Mouse (Mus musculus) layer of hippocampus, postnatal 36 days (tissue): ENCODE data around the gene Polr2j. TPM values are rescaled to one million over a fixed set of nuclear protein-coding genes. Genes with fewer than 3 reads are reported as not detected.
A peak's percentile ranks its signal among the peaks of the same experiment; 100 is the strongest.

Experiments
- DNase-seq, 2 experiments: peaks; one replicate each; pipeline ENCODE4 v3.0.0; 2022
- total RNA-seq, 2 experiments: library from RNA; stranded (reverse); gene quantifications; 2 replicates each; pipeline ENCODE4 v1.2.3; 2021

Polr2j gene
- total RNA-seq: 10 to 100 TPM; 64.0 to 75.6 TPM

- peak; percentile 97 to 99 for DNase-seq
Observed at GRCm38 (mm10) chr5:136115891-136116783, at the start of gene Polr2j. Gene Polr2j, plus strand, starts transcription at chr5:136116631.

- no peak for DNase-seq
Observed at GRCm38 (mm10) chr5:136069411-136069810, 47.0 kb upstream of the Polr2j start.

- no peak for DNase-seq
Observed at GRCm38 (mm10) chr5:136073051-136073450, 43.4 kb upstream of the Polr2j start.

- no peak for DNase-seq
Observed at GRCm38 (mm10) chr5:136073526-136073925, 42.9 kb upstream of the Polr2j start.

GRCm38 (mm10) chr5:136075076-136075475 lies 41.4 kb upstream of the Polr2j start:
- DNase-seq: no peak

GRCm38 (mm10) chr5:136076284-136076683 lies 40.1 kb upstream of the Polr2j start:
- DNase-seq: peak in 1 of 2 experiments; percentile 15

- DNase-seq: no peak
Observed at GRCm38 (mm10) chr5:136077001-136077550, 39.4 kb upstream of the Polr2j start.

GRCm38 (mm10) chr5:136078136-136078535 lies 38.3 kb upstream of the Polr2j start:
- no peak for DNase-seq

GRCm38 (mm10) chr5:136082345-136082744 lies 34.1 kb upstream of the Polr2j start:
- no peak for DNase-seq

- peak; percentile 86 to 89 for DNase-seq
Observed at GRCm38 (mm10) chr5:136083669-136084107, 32.7 kb upstream of the Polr2j start, which contains the start of gene Rasa4. Gene Rasa4, plus strand, starts transcription at chr5:136083916.

- no peak for DNase-seq
Observed at GRCm38 (mm10) chr5:136084144-136084881, 32.1 kb upstream of the Polr2j start.

- DNase-seq: no peak
Observed at GRCm38 (mm10) chr5:136084891-136085651, 31.4 kb upstream of the Polr2j start.

- no peak for DNase-seq
Observed at GRCm38 (mm10) chr5:136086290-136086689, 30.1 kb upstream of the Polr2j start.

GRCm38 (mm10) chr5:136088821-136089575 lies 27.4 kb upstream of the Polr2j start:
- no peak for DNase-seq

GRCm38 (mm10) chr5:136091927-136092326 lies 24.5 kb upstream of the Polr2j start:
- no peak for DNase-seq

GRCm38 (mm10) chr5:136094249-136095010 lies 22.0 kb upstream of the Polr2j start:
- peak in 1 of 2 experiments; percentile 38 for DNase-seq

- DNase-seq: no peak
Observed at GRCm38 (mm10) chr5:136095089-136095488, 21.3 kb upstream of the Polr2j start.

- no peak for DNase-seq
Observed at GRCm38 (mm10) chr5:136098536-136098935, 17.9 kb upstream of the Polr2j start.

GRCm38 (mm10) chr5:136102099-136102820 lies 14.2 kb upstream of the Polr2j start:
- peak; percentile 58 to 64 for DNase-seq

GRCm38 (mm10) chr5:136104511-136104910 lies 11.9 kb upstream of the Polr2j start:
- no peak for DNase-seq
